Mouse (Mus musculus): ENCODE measurements around the gene Ifna16. TPM values are rescaled to one million over a fixed set of nuclear protein-coding genes. Genes with fewer than 3 reads are reported as not detected.

The Ifna16 gene
- polyA plus RNA-seq, 1 experiment from 2014 or later: not detected

Other genes with a start within 250 kb of the Ifna16 start
- 2.2 and 6.4 TPM in 2 replicates for gene Hacd4, start 238.0 kb downstream of the Ifna16 start, polyA plus RNA-seq (2014; fragmentation: Nextera tagmentation; extraction: Ambion mirVana)
- gene Ifnb1, start 154.2 kb downstream of the Ifna16 start, polyA plus RNA-seq (2014; fragmentation: Nextera tagmentation; extraction: Ambion mirVana): not detected in 2 replicates
- gene Ifna15, start 118.7 kb downstream of the Ifna16 start, polyA plus RNA-seq (2014; fragmentation: Nextera tagmentation; extraction: Ambion mirVana): not detected in 2 replicates
- not detected in 2 replicates for gene Ifna14, start 105.1 kb downstream of the Ifna16 start, polyA plus RNA-seq (2014; fragmentation: Nextera tagmentation; extraction: Ambion mirVana)
- gene Ifna9, start 84.5 kb downstream of the Ifna16 start, polyA plus RNA-seq (2014; fragmentation: Nextera tagmentation; extraction: Ambion mirVana): not detected in 2 replicates
- not detected in 2 replicates for gene Ifna12, start 73.5 kb downstream of the Ifna16 start, polyA plus RNA-seq (2014; fragmentation: Nextera tagmentation; extraction: Ambion mirVana)
- not detected in 2 replicates for gene C87499, start 42.5 kb downstream of the Ifna16 start, polyA plus RNA-seq (2014; fragmentation: Nextera tagmentation; extraction: Ambion mirVana)
- not detected in 2 replicates for gene Ifna13, start 32.5 kb downstream of the Ifna16 start, polyA plus RNA-seq (2014; fragmentation: Nextera tagmentation; extraction: Ambion mirVana)
- gene Ifna2, start 7.0 kb upstream of the Ifna16 start, polyA plus RNA-seq (2014; fragmentation: Nextera tagmentation; extraction: Ambion mirVana): not detected in 2 replicates
- not detected in 2 replicates for gene Ifnab, start 14.4 kb upstream of the Ifna16 start, polyA plus RNA-seq (2014; fragmentation: Nextera tagmentation; extraction: Ambion mirVana)
- 1.6 and 2.6 TPM in 2 replicates for gene Gm26566, start 44.9 kb upstream of the Ifna16 start, polyA plus RNA-seq (2014; fragmentation: Nextera tagmentation; extraction: Ambion mirVana)
- 129 and 164 TPM in 2 replicates for gene Klhl9, start 45.5 kb upstream of the Ifna16 start, polyA plus RNA-seq (2014; fragmentation: Nextera tagmentation; extraction: Ambion mirVana)
- gene Gm13271, start 77.9 kb upstream of the Ifna16 start, polyA plus RNA-seq (2014; fragmentation: Nextera tagmentation; extraction: Ambion mirVana): not detected in 2 replicates
- gene Gm13283, start 83.2 kb upstream of the Ifna16 start, polyA plus RNA-seq (2014; fragmentation: Nextera tagmentation; extraction: Ambion mirVana): not detected in 2 replicates
- gene Gm13290, start 96.9 kb upstream of the Ifna16 start, polyA plus RNA-seq (2014; fragmentation: Nextera tagmentation; extraction: Ambion mirVana): not detected in 2 replicates
- gene Gm13289, start 100.0 kb upstream of the Ifna16 start, polyA plus RNA-seq (2014; fragmentation: Nextera tagmentation; extraction: Ambion mirVana): not detected in 2 replicates
- gene Gm13272, start 102.9 kb upstream of the Ifna16 start, polyA plus RNA-seq (2014; fragmentation: Nextera tagmentation; extraction: Ambion mirVana): not detected in 2 replicates
- not detected in 2 replicates for gene Ifnz, start 105.2 kb upstream of the Ifna16 start, polyA plus RNA-seq (2014; fragmentation: Nextera tagmentation; extraction: Ambion mirVana)
- gene Gm13276, start 108.8 kb upstream of the Ifna16 start, polyA plus RNA-seq (2014; fragmentation: Nextera tagmentation; extraction: Ambion mirVana): not detected in 2 replicates
- not detected in 2 replicates for gene Gm13277, start 111.7 kb upstream of the Ifna16 start, polyA plus RNA-seq (2014; fragmentation: Nextera tagmentation; extraction: Ambion mirVana)
- gene Gm13278, start 114.6 kb upstream of the Ifna16 start, polyA plus RNA-seq (2014; fragmentation: Nextera tagmentation; extraction: Ambion mirVana): not detected in 2 replicates
- gene Gm13275, start 117.6 kb upstream of the Ifna16 start, polyA plus RNA-seq (2014; fragmentation: Nextera tagmentation; extraction: Ambion mirVana): not detected in 2 replicates
- gene Gm13279, start 120.5 kb upstream of the Ifna16 start, polyA plus RNA-seq (2014; fragmentation: Nextera tagmentation; extraction: Ambion mirVana): not detected in 2 replicates
- not detected in 2 replicates for gene Gm13285, start 122.7 kb upstream of the Ifna16 start, polyA plus RNA-seq (2014; fragmentation: Nextera tagmentation; extraction: Ambion mirVana)
- not detected in 2 replicates for gene Gm13287, start 126.3 kb upstream of the Ifna16 start, polyA plus RNA-seq (2014; fragmentation: Nextera tagmentation; extraction: Ambion mirVana)
- not detected in 2 replicates for gene Gm13288, start 128.6 kb upstream of the Ifna16 start, polyA plus RNA-seq (2014; fragmentation: Nextera tagmentation; extraction: Ambion mirVana)
- not detected in 2 replicates for gene Ifna7, start 139.3 kb upstream of the Ifna16 start, polyA plus RNA-seq (2014; fragmentation: Nextera tagmentation; extraction: Ambion mirVana)
- not detected in 2 replicates for gene Ifna11, start 143.0 kb upstream of the Ifna16 start, polyA plus RNA-seq (2014; fragmentation: Nextera tagmentation; extraction: Ambion mirVana)
- not detected in 2 replicates for gene Ifna6, start 150.5 kb upstream of the Ifna16 start, polyA plus RNA-seq (2014; fragmentation: Nextera tagmentation; extraction: Ambion mirVana)
- not detected in 2 replicates for gene Ifna5, start 158.6 kb upstream of the Ifna16 start, polyA plus RNA-seq (2014; fragmentation: Nextera tagmentation; extraction: Ambion mirVana)
- gene Ifna4, start 164.9 kb upstream of the Ifna16 start, polyA plus RNA-seq (2014; fragmentation: Nextera tagmentation; extraction: Ambion mirVana): not detected in 2 replicates
- gene Ifna1, start 173.2 kb upstream of the Ifna16 start, polyA plus RNA-seq (2014; fragmentation: Nextera tagmentation; extraction: Ambion mirVana): not detected in 2 replicates
- not detected in 2 replicates for gene Ifne, start 203.3 kb upstream of the Ifna16 start, polyA plus RNA-seq (2014; fragmentation: Nextera tagmentation; extraction: Ambion mirVana)